Mouse (Mus musculus) forebrain, embryonic 11.5 days (tissue): Measurements from ENCODE around the gene Pitpnm1. TPM values are rescaled to one million over a fixed set of nuclear protein-coding genes. Genes with fewer than 3 reads are reported as not detected.
A peak's percentile ranks its signal among the peaks of the same experiment; 100 is the strongest.

Experiments used
- ATAC-seq: fragments of 200-750 bp; cut with Nextera tagmentation; replicated peaks from 2 replicates; pipeline ENCODE4 v1.8.0; 2017; ENCODE audit warnings: moderate TSS enrichment; ENCODE audit not compliant: low FRiP score
- DNase-seq: peaks from one replicate; pipeline ENCODE4 v3.0.0-alpha.2; 2017; ENCODE audit warnings: low spot score
- H3K27ac ChIP-seq: fragments of 300-500 bp; sonication (generic); 2 replicates; pipeline ENCODE4 v1.5.1; 2014; ENCODE audit warnings: low read depth, low read length
- H3K27me3 ChIP-seq: fragments of 300-500 bp; sonication (generic); 2 replicates; pipeline ENCODE4 v1.6.1; 2014; ENCODE audit warnings: mild to moderate bottlenecking, low read length, mixed read lengths; ENCODE audit not compliant: control insufficient read depth, insufficient read depth
- H3K36me3 ChIP-seq: fragments of 300-500 bp; sonication (generic); 2 replicates; pipeline ENCODE4 v1.6.1; 2014; ENCODE audit warnings: mild to moderate bottlenecking, low read length, moderate library complexity, mixed read lengths; ENCODE audit not compliant: control insufficient read depth, insufficient read depth
- H3K4me1 ChIP-seq: fragments of 300-500 bp; sonication (generic); replicated peaks from 2 replicates; pipeline ENCODE4 v1.6.1; 2014; ENCODE audit warnings: low read length, mixed read lengths; ENCODE audit not compliant: control insufficient read depth, insufficient read depth
- H3K4me2 ChIP-seq: fragments of 300-500 bp; sonication (generic); 2 replicates; pipeline ENCODE4 v1.6.1; 2014; ENCODE audit warnings: low read depth, mild to moderate bottlenecking, low read length, moderate library complexity, mixed read lengths; ENCODE audit not compliant: severe bottlenecking
- H3K4me3 ChIP-seq: fragments of 300-500 bp; sonication (generic); 2 replicates; pipeline ENCODE4 v1.5.1; 2014; ENCODE audit warnings: low read depth, low read length
- H3K9ac ChIP-seq: fragments of 300-500 bp; sonication (generic); 2 replicates; pipeline ENCODE4 v1.6.1; 2014; ENCODE audit warnings: low read length
- H3K9me3 ChIP-seq: fragments of 300-500 bp; sonication (generic); 2 replicates; pipeline ENCODE4 v1.6.1; 2016; ENCODE audit warnings: low read length, mixed read lengths; ENCODE audit not compliant: control insufficient read depth
- WGBS: fragments of 180-500 bp; shearing (Covaris S2); extraction: QIAGEN DNeasy Blood & Tissue Kit; methylation state at CpG from one replicate; pipeline ENCODE4 v1.1.7; 2014; 5-methylcytosine and 5-hydroxymethylcytosine counted together
- polyA plus RNA-seq: library from polyadenylated mRNA; unstranded; fragments of >200 nt; fragmentation: Nextera tagmentation; extraction: Ambion mirVana; gene quantifications from 2 replicates; pipeline ENCODE4 v1.2.1, GENCODE M21; 2014

Gene Pitpnm1
- polyA plus RNA-seq, 1 experiment from 2014 or later: 18.0 TPM

DNA sequence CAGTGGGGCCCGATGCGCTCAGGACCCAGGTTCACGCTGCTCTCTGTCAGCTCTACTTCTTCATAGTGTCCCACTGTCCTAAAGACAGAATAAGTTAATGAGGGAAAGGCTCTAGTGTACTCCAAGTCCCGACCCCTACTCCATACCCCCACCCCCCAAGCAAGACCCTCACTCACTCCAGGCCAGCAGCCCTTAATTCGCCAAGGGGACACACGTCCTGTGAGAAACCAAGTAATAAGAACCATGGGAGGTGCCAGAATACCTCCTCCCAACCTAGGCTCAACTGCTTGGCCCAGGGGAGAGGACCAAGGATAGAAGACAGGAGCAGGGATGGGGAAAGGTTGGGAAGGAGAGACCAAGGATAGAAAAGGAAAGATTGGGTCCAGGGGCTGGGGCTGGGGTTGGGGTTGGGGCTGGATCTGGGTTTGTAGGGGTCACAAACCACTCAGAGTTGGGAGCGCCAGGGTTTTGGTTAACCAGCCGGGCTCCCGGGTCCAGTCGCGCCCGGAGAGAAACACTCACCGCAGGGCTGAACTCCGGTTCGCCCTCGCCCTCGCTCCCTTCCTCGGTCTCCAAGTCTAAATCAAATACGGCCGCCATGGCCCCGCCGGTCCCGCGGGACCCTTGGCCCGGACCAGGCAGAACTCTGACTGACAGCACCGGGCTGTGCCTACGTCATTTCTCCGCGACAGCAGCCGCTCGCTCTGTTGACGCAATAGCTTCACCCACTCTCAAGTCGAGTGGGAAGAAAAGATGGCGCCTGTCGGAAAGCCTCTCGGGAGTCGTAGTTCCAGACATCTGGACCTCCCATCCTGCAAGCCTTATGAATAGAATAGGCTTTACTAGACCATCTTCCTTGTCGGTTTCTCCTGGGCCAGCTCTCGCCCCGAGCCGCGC, 63.1 kb downstream of the Pitpnm1 start, which contains the start of gene Rps6kb2:
TSS of gene Rps6kb2 (minus strand) at position 709 of the 897 bp plus-strand sequence.
- DNase-seq: peak; percentile 96
- peaks cover 6% of the 10 kb centered on the region for H3K4me1 ChIP-seq
- H3K36me3 ChIP-seq: peaks cover 2% of the 10 kb centered on the region; the same call in 1 of the 2 replicates
- H3K27ac ChIP-seq: peak within 1 kb of the TSS; percentile 53; the same call in 1 of the 2 replicates
- 7% methylated on average over 42 of the region's 42 CpGs for WGBS
- peak within 1 kb of the TSS; percentile 69 for H3K4me3 ChIP-seq
- ATAC-seq: peak; percentile 90
- H3K4me2 ChIP-seq: peak within 1 kb of the TSS; percentile 87
- H3K9ac ChIP-seq: peak within 1 kb of the TSS; percentile 67
- no peaks in the 10 kb centered on the region for H3K9me3 ChIP-seq
- no peaks in the 10 kb centered on the region for H3K27me3 ChIP-seq

DNA sequence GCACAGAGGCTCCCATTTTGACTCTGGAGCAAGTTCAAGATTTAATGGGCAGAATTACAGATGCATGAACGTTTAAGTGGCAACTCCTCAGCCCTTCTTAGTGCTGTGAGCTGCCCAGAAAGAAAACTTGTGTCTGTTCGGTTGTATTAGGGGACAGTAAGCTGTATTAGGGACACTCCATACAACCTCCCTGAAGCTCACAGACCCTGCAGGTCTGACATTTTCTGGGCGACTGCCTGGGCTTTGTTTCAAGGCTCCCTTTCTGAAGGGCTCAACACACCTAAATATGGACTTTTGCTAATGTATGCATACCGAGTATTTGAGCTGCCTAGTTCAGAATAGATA, 63.7 kb downstream of the Pitpnm1 start:
- peak overlapping the region; percentile 69 for H3K4me3 ChIP-seq
- no peak for DNase-seq
- no peaks in the 10 kb centered on the region; the same call in 1 of the 2 replicates for H3K36me3 ChIP-seq
- peaks cover 6% of the 10 kb centered on the region for H3K4me1 ChIP-seq
- H3K27ac ChIP-seq: peak overlapping the region; percentile 53; the same call in 1 of the 2 replicates
- H3K9ac ChIP-seq: peak overlapping the region; percentile 67
- H3K27me3 ChIP-seq: no peaks in the 10 kb centered on the region
- H3K4me2 ChIP-seq: peak overlapping the region; percentile 87
- ATAC-seq: peak; percentile 29; the same call in 1 of the 2 replicates
- 29% methylated on average over 4 of the region's 4 CpGs for WGBS
- H3K9me3 ChIP-seq: no peaks in the 10 kb centered on the region

Other genes starting within 250 kb of the Pitpnm1 start
- 65.8 and 70.0 TPM in 2 replicates for gene Chka, start 248.2 kb upstream of the Pitpnm1 start, polyA plus RNA-seq
- 11.4 and 15.7 TPM in 2 replicates for gene Tcirg1, start 192.9 kb upstream of the Pitpnm1 start, polyA plus RNA-seq
- 189 and 206 TPM in 2 replicates for gene Ndufs8, start 187.2 kb upstream of the Pitpnm1 start, polyA plus RNA-seq
- gene Aldh3b1, start 170.2 kb upstream of the Pitpnm1 start, polyA plus RNA-seq: 0.35 and 0.64 TPM in 2 replicates
- gene Unc93b1, start 164.8 kb upstream of the Pitpnm1 start, polyA plus RNA-seq: 4.9 and 5.7 TPM in 2 replicates
- not detected in 2 replicates for gene Aldh3b3, start 141.4 kb upstream of the Pitpnm1 start, polyA plus RNA-seq
- 0.73 and 1.0 TPM in 2 replicates for gene Aldh3b2, start 127.7 kb upstream of the Pitpnm1 start, polyA plus RNA-seq
- 1.7 and 2.3 TPM in 2 replicates for gene Acy3, start 113.4 kb upstream of the Pitpnm1 start, polyA plus RNA-seq
- not detected in 2 replicates for gene Tbx10, start 107.2 kb upstream of the Pitpnm1 start, polyA plus RNA-seq
- gene Nudt8, start 99.4 kb upstream of the Pitpnm1 start, polyA plus RNA-seq: 21.2 and 21.9 TPM in 2 replicates
- gene Gm49405, start 99.4 kb upstream of the Pitpnm1 start, polyA plus RNA-seq: 3.0 TPM in 2 replicates
- 3.8 and 4.2 TPM in 2 replicates for gene Doc2g, start 96.7 kb upstream of the Pitpnm1 start, polyA plus RNA-seq
- 174 and 198 TPM in 2 replicates for gene Ndufv1, start 87.2 kb upstream of the Pitpnm1 start, polyA plus RNA-seq
- gene Gstp1, start 62.0 kb upstream of the Pitpnm1 start, polyA plus RNA-seq: 347 and 365 TPM in 2 replicates
- gene Gstp2, start 54.0 kb upstream of the Pitpnm1 start, polyA plus RNA-seq: 1.4 and 1.8 TPM in 2 replicates
- not detected in 2 replicates for gene Gstp3, start 40.4 kb upstream of the Pitpnm1 start, polyA plus RNA-seq
- gene Cabp2, start 18.4 kb upstream of the Pitpnm1 start, polyA plus RNA-seq: not detected in 2 replicates
- 73.6 and 83.9 TPM in 2 replicates for gene Cdk2ap2, start 2.8 kb upstream of the Pitpnm1 start, polyA plus RNA-seq
- gene Aip, start 25.9 kb downstream of the Pitpnm1 start, polyA plus RNA-seq: 52.3 and 59.0 TPM in 2 replicates
- not detected in 2 replicates for gene Gpr152, start 39.8 kb downstream of the Pitpnm1 start, polyA plus RNA-seq
- gene Cabp4, start 44.0 kb downstream of the Pitpnm1 start, polyA plus RNA-seq: not detected in 2 replicates
- 119 and 128 TPM in 2 replicates for gene Coro1b, start 48.6 kb downstream of the Pitpnm1 start, polyA plus RNA-seq
- 0.52 and 0.96 TPM in 2 replicates for gene Ptprcap, start 53.6 kb downstream of the Pitpnm1 start, polyA plus RNA-seq
- gene Rps6kb2, start 63.4 kb downstream of the Pitpnm1 start, polyA plus RNA-seq: 50.1 and 55.8 TPM in 2 replicates
- gene Carns1, start 75.5 kb downstream of the Pitpnm1 start, polyA plus RNA-seq: 3.1 and 3.2 TPM in 2 replicates
- gene Tbc1d10c, start 91.3 kb downstream of the Pitpnm1 start, polyA plus RNA-seq: 0.43 and 1.3 TPM in 2 replicates
- gene Ppp1ca, start 92.1 kb downstream of the Pitpnm1 start, polyA plus RNA-seq: 856 and 864 TPM in 2 replicates
- 49.9 and 52.6 TPM in 2 replicates for gene Rad9a, start 101.7 kb downstream of the Pitpnm1 start, polyA plus RNA-seq
- gene Clcf1, start 114.2 kb downstream of the Pitpnm1 start, polyA plus RNA-seq: 1.0 and 1.8 TPM in 2 replicates
- not detected in 2 replicates for gene AC109138.7, start 114.4 kb downstream of the Pitpnm1 start, polyA plus RNA-seq
- gene Pold4, start 131.9 kb downstream of the Pitpnm1 start, polyA plus RNA-seq: 8.0 and 8.8 TPM in 2 replicates
- gene Ssh3, start 169.2 kb downstream of the Pitpnm1 start, polyA plus RNA-seq: 3.3 and 4.2 TPM in 2 replicates
- gene Ankrd13d, start 183.1 kb downstream of the Pitpnm1 start, polyA plus RNA-seq: 9.5 and 12.1 TPM in 2 replicates
- 18.1 and 19.7 TPM in 2 replicates for gene Grk2, start 206.2 kb downstream of the Pitpnm1 start, polyA plus RNA-seq